Mouse (Mus musculus) testis, adult 2 months (tissue): ENCODE measurements around the gene Lrp8. TPM values are rescaled to one million over a fixed set of nuclear protein-coding genes. Genes with fewer than 3 reads are reported as not detected.
A peak's percentile ranks its signal among the peaks of the same experiment; 100 is the strongest.

ENCODE experiments used
- H3K27ac ChIP-seq: fragments of 200-500 bp; 2 replicates; pipeline ENCODE4 v1.5.1; 2012; ENCODE audit warnings: low read depth, low read length; ENCODE audit not compliant: control insufficient read depth, insufficient read depth
- H3K27me3 ChIP-seq: fragments of 200-500 bp; 2 replicates; pipeline ENCODE4 v1.6.1; 2012; ENCODE audit warnings: mild to moderate bottlenecking, low read length, moderate library complexity; ENCODE audit not compliant: control insufficient read depth, insufficient read depth
- H3K36me3 ChIP-seq: fragments of 200-500 bp; 2 replicates; pipeline ENCODE4 v1.6.1; 2012; ENCODE audit warnings: mild to moderate bottlenecking, low read length; ENCODE audit not compliant: control insufficient read depth, insufficient read depth
- H3K4me1 ChIP-seq: fragments of 200-500 bp; 2 replicates; pipeline ENCODE4 v1.6.1; 2012; ENCODE audit warnings: low read length; ENCODE audit not compliant: control insufficient read depth, insufficient read depth
- H3K4me3 ChIP-seq: fragments of 200-500 bp; 2 replicates; pipeline ENCODE4 v1.5.1; 2012; ENCODE audit warnings: low read depth, mild to moderate bottlenecking, low read length, moderate library complexity, mixed read lengths; ENCODE audit not compliant: control insufficient read depth
- CTCF ChIP-seq: fragments of 200-500 bp; IDR thresholded peaks from 2 replicates; pipeline ENCODE4 v1.5.1; 2012; ENCODE audit warnings: low read depth, mild to moderate bottlenecking, inconsistent platforms, low read length, moderate library complexity; ENCODE audit not compliant: control insufficient read depth, insufficient read depth, insufficient replicate concordance
- POLR2A ChIP-seq: fragments of 200-500 bp; IDR thresholded peaks from 2 replicates; pipeline ENCODE4 v1.6.1; 2012; ENCODE audit warnings: low read depth, mild to moderate bottlenecking, inconsistent platforms, low read length, moderate library complexity; ENCODE audit not compliant: control insufficient read depth
- polyA plus RNA-seq: library from polyadenylated mRNA; depleted of rRNA; stranded (reverse); fragments of >200 nt; gene quantifications from 2 replicates; pipeline ENCODE4 v1.2.3, GENCODE M21; 2012

The Lrp8 gene
- polyA plus RNA-seq, 1 experiment = 87.5 TPM

- Histone ChIP-seq H3K4me3 (no peak overlapping the region), H3K27me3 (no peaks in the 10 kb centered on the region), H3K27ac (no peak overlapping the region), H3K4me1 (peaks cover 2% of the 10 kb centered on the region), H3K36me3 (no peaks in the 10 kb centered on the region)
- no peak for TF ChIP-seq POLR2A
- no peak for TF ChIP-seq CTCF
Observed at GRCm38 (mm10) chr4:107836758-107837157, 34.7 kb downstream of the Lrp8 start.

- Histone ChIP-seq H3K4me1 (peaks cover 2% of the 10 kb centered on the region), H3K27me3 (no peaks in the 10 kb centered on the region), H3K4me3 (no peak overlapping the region), H3K36me3 (no peaks in the 10 kb centered on the region), H3K27ac (no peak overlapping the region)
- TF ChIP-seq CTCF (no peak), POLR2A (no peak)
Observed at GRCm38 (mm10) chr4:107837910-107838309, 35.8 kb downstream of the Lrp8 start.

- Histone ChIP-seq H3K27ac (no peak overlapping the region), H3K36me3 (no peaks in the 10 kb centered on the region), H3K27me3 (no peaks in the 10 kb centered on the region), H3K4me3 (no peak overlapping the region), H3K4me1 (peaks cover 24% of the 10 kb centered on the region)
- TF ChIP-seq CTCF (no peak), POLR2A (no peak)
Observed at GRCm38 (mm10) chr4:107843687-107844086, 41.6 kb downstream of the Lrp8 start.

- Histone ChIP-seq H3K4me3 (no peak overlapping the region), H3K36me3 (no peaks in the 10 kb centered on the region), H3K4me1 (peaks cover 24% of the 10 kb centered on the region), H3K27me3 (no peaks in the 10 kb centered on the region), H3K27ac (no peak overlapping the region)
- peak; percentile 67; the same call in 1 of the 2 replicates for TF ChIP-seq CTCF
- no peak for TF ChIP-seq POLR2A
Observed at GRCm38 (mm10) chr4:107844971-107845370, 42.9 kb downstream of the Lrp8 start.

- no peak overlapping the region for H3K4me3 ChIP-seq
- H3K36me3 ChIP-seq = no peaks in the 10 kb centered on the region
- H3K27me3 ChIP-seq = no peaks in the 10 kb centered on the region
- H3K27ac ChIP-seq = no peak overlapping the region
- peaks cover 24% of the 10 kb centered on the region for H3K4me1 ChIP-seq
- TF ChIP-seq POLR2A (no peak), CTCF (no peak)
Observed at GRCm38 (mm10) chr4:107846795-107847194, 44.7 kb downstream of the Lrp8 start.

- Histone ChIP-seq H3K27me3 (no peaks in the 10 kb centered on the region), H3K4me1 (peaks cover 24% of the 10 kb centered on the region), H3K27ac (no peak overlapping the region), H3K36me3 (no peaks in the 10 kb centered on the region), H3K4me3 (no peak overlapping the region)
- TF ChIP-seq CTCF = no peak
- TF ChIP-seq POLR2A = no peak
Observed at GRCm38 (mm10) chr4:107848546-107848945, 46.5 kb downstream of the Lrp8 start.

- no peaks in the 10 kb centered on the region for H3K27me3 ChIP-seq
- H3K36me3 ChIP-seq = no peaks in the 10 kb centered on the region
Observed at GRCm38 (mm10) chr4:107849621-107850020, 47.6 kb downstream of the Lrp8 start.

GRCm38 (mm10) chr4:107850091-107850490 lies 48.0 kb downstream of the Lrp8 start:
- Histone ChIP-seq H3K27me3 (no peaks in the 10 kb centered on the region), H3K4me1 (peaks cover 22% of the 10 kb centered on the region), H3K4me3 (no peak overlapping the region), H3K27ac (no peak overlapping the region), H3K36me3 (no peaks in the 10 kb centered on the region)
- TF ChIP-seq CTCF (no peak), POLR2A (no peak)

More at GRCm38 (mm10) chr4:107849621-107850020, 47.6 kb downstream of the Lrp8 start:
- no peak overlapping the region for H3K4me3 ChIP-seq
- TF ChIP-seq CTCF (no peak), POLR2A (no peak)
- no peak overlapping the region for H3K27ac ChIP-seq
- H3K4me1 ChIP-seq = peaks cover 24% of the 10 kb centered on the region
